Mouse (Mus musculus): ENCODE results near the gene Elmsan1.

DNA sequence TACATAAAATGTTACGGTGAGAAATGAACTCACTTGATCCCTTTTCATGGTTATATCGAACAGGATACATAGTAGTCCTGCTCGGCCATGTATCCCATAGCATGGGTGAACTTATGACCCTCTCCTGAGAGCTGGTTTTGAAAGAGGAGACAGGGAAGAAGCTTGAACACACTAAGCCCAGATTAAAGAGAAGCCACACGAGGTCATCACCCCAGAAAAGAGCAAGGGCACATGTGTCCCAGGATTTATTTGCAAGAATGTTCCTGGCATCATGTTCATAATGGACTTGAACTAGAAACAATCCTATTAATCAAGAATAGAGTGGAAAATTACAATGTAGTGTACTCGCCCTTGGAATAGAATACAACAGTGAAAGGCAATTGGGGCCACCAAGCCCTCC, 36.2 kb upstream of the Elmsan1 start:
- TF ChIP-seq CTCF (IDR thresholded peaks at IDR 0.05; ENCODE audit: low read depth) (no peak), EP300 (IDR thresholded peaks at IDR 0.05; ENCODE audit: low read depth) (no peak)
